Mouse (Mus musculus): ENCODE results near the gene Cmah. TPM values are rescaled to one million over a fixed set of nuclear protein-coding genes. Genes with fewer than 3 reads are reported as not detected.
"Not testable (repeated sequence)": the region's sequence is repeated elsewhere in the genome, so short reads cannot be mapped to it uniquely, and the experiment has no call there.

Gene Cmah
- polyA plus RNA-seq, 1 experiment from 2014 or later: 0.54 TPM

DNA sequence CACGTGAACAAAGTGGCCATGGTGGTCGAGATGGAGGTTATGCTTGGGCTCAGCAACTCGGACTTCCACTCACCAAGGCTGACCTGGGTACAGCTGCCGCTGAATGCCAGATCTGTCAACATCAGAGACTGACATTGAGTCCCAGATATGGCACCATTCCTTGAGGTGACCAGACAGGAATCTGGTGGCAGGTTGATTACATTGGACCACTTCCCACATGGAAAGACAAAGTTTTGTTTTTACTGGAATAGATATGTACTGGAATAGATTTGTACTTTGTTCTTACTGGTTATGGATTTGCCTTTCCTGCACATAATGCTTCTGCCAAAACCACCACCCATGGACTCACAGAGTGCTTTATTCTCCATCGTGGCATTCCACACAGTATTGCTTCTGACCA, 27.5 kb downstream of the Cmah start:
- H3K4me3 ChIP-seq (replicated peaks): no peak overlapping the region

DNA sequence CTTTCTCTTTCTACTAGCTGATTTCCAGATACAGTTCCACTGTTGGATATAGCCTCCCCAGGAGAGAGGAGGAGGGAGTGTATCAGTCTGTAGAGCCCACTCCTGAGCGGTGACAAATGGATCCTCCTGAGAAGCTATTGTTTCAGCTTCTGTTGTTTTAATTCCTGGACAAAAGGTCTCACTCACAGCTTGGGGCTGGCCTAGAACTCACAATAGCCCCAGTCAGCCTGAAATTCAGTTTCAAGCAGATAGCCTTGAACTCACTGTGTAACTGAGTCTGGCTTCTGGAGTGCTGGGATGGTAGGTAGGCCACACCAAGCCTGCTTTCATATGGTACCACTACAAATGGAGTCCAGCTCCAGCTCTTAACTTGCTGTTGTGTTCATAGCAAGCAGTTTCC, 32.0 kb downstream of the Cmah start:
- H3K4me3 ChIP-seq (replicated peaks): no peak overlapping the region
- no peak for ATAC-seq (ENCODE audit: insufficient read depth, low FRiP score, low read depth)
- H3K36me3 ChIP-seq: no peaks in the 10 kb centered on the region
- H3K9me3 ChIP-seq: no peaks in the 10 kb centered on the region
- no peak overlapping the region for H3K9ac ChIP-seq
- H3K27ac ChIP-seq: no peak overlapping the region
- WGBS: 64% methylated on average over 1 of the region's 1 CpGs
- H3K27me3 ChIP-seq (replicated peaks): no peaks in the 10 kb centered on the region
- H3K4me2 ChIP-seq: no peak overlapping the region
- H3K4me1 ChIP-seq: no peaks in the 10 kb centered on the region

More for the DNA sequence above, 27.5 kb downstream of the Cmah start:
- Histone ChIP-seq H3K27ac (no peak overlapping the region), H3K9me3 (no peaks in the 10 kb centered on the region), H3K36me3 (no peaks in the 10 kb centered on the region), H3K4me1 (no peaks in the 10 kb centered on the region), H3K9ac (no peak overlapping the region), H3K27me3 (replicated peaks) (no peaks in the 10 kb centered on the region), H3K4me2 (no peak overlapping the region)
- 88% methylated on average over 5 of the region's 5 CpGs for WGBS
- ATAC-seq (ENCODE audit: insufficient read depth, low FRiP score, low read depth): no peak

DNA sequence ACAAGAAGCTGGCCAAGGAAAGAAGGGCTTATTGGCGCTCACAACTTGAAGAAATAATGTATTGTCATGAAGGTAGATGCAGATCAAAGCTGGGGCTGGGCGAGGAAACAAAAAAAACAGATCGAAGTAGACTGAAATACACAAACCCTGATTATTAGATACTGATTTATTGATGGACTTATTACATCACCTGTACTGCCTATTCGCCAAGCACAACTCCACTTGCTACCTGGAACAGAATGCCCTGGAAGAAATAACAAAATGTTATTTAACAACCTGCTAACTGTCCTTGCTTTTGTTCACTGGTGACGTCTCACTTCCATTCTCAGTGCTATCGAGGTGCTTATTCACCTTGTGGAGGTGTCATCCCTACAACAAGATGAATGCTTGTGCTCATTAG, 38.0 kb downstream of the Cmah start:
- H3K4me1 ChIP-seq: no peaks in the 10 kb centered on the region
- no peak for ATAC-seq (ENCODE audit: insufficient read depth, low FRiP score, low read depth)
- no peak overlapping the region for H3K9ac ChIP-seq
- no peaks in the 10 kb centered on the region for H3K27me3 ChIP-seq (replicated peaks)
- H3K4me2 ChIP-seq: no peak overlapping the region
- 87% methylated on average over 6 of the region's 6 CpGs for WGBS
- no peak overlapping the region for H3K4me3 ChIP-seq (replicated peaks)
- no peaks in the 10 kb centered on the region for H3K36me3 ChIP-seq
- H3K27ac ChIP-seq: no peak overlapping the region
- no peaks in the 10 kb centered on the region for H3K9me3 ChIP-seq

DNA sequence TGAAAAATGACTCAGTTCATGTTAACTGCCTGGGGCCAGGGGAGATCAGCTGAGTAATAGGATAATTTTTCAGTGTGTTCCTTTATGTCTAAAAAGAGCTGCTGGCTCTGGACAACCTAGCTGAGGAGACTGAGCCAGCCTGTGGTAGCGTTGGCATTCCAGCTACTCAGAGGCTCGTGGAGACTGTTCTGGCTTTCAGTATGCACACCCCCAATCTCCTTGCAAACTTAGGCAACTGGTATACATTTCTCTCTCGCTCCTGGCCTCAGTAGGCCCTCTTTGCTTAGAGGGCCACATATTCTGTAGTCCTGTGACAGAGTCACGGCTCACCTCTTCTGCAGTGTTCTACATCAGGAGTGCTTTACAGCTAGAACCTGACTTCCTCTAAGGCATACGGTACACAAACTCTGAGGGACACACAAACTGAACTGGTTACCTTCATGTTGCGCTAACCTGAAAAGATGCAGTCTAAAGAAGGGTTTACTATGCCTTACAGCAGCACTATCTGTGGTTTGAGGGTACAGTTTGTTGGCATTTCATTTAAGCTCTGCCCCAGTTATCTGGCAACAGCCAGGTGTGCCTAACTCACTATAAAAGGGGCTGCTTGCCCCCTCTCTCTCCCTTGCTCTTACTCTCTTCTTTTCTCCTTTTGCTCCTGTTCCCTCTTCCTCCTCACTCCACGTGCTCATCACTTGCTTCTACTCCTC, 45.8 kb downstream of the Cmah start:
- Histone ChIP-seq H3K9ac (no peak overlapping the region), H3K4me1 (no peaks in the 10 kb centered on the region), H3K4me3 (replicated peaks) (no peak overlapping the region), H3K36me3 (no peaks in the 10 kb centered on the region), H3K27ac (no peak overlapping the region), H3K27me3 (replicated peaks) (no peaks in the 10 kb centered on the region), H3K9me3 (no peaks in the 10 kb centered on the region), H3K4me2 (no peak overlapping the region)
- ATAC-seq (ENCODE audit: insufficient read depth, low FRiP score, low read depth): no peak
- 78% methylated on average over 7 of the region's 7 CpGs for WGBS

DNA sequence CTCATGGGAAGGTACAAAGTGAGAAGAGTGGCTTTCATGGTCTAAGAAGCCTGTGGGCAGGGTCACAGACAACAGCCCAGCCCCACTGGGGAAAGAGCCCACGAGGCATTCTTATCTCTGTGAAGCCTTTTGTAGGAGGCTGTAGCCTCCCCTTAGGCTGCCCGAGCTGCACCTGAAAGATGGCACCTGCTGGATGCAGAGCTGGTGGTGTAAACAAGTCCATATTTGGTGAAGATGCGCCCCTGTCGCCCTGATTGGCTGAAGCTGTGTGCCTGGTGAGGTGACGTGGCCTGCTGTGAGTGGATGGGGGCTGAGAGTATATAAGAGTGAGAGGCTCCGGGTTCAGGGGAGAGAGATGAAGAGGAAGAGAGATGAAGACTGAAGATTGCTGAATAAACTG, 47.4 kb downstream of the Cmah start:
- not testable (repeated sequence) for H3K4me1 ChIP-seq; H3K4me2 ChIP-seq; H3K27me3 ChIP-seq (replicated peaks); ATAC-seq (ENCODE audit: insufficient read depth, low FRiP score, low read depth); H3K27ac ChIP-seq; H3K4me3 ChIP-seq (replicated peaks); H3K36me3 ChIP-seq; H3K9ac ChIP-seq; H3K9me3 ChIP-seq
- WGBS: 75% methylated on average over 6 of the region's 6 CpGs

DNA sequence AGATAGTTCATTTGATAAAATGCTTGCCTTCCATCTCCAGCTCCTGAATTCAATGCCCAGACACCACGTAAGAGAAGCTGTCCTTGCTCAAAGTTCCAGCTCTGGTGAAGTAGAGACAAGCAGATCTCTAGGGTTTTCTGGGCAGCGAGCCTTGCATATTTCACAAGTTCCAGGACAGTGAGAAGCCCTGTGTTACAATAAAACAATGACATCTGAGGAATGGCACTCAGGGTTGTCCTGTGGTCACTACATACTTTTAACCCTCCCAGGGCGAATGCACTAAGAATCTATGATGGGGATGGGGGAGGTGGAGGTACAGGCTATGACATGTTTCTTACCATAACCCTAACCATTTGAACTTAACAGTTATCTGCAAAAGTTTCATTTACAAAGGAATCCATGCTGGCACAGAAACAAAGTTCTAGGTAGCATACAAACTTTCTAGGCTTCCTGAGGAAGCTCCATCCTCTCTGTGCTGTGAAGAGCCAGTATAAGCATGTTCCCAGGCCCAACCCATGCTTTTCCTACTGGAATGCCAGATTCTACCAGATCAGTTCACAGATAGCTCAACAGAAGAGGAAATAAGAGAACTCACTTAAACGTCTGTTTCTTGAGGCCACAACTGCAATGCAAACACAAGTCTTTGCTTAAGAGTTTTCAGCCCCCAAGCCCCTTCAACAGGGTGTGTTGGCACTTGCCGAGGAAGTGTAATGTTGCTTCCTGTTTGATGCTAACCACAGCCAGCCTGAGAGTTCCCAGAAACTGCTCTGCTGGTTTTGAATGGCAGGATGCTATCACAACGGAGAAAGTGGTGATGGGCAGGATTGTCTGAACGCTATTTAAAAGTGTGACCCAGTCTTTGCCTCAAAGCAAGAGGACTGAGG, 48.4 kb downstream of the Cmah start:
- H3K27ac ChIP-seq: no peak overlapping the region
- ATAC-seq (ENCODE audit: insufficient read depth, low FRiP score, low read depth): no peak
- no peak overlapping the region for H3K4me2 ChIP-seq
- H3K36me3 ChIP-seq: no peaks in the 10 kb centered on the region
- WGBS: 63% methylated on average over 7 of the region's 7 CpGs
- no peaks in the 10 kb centered on the region for H3K9me3 ChIP-seq
- H3K4me3 ChIP-seq (replicated peaks): no peak overlapping the region
- no peaks in the 10 kb centered on the region for H3K4me1 ChIP-seq
- H3K27me3 ChIP-seq (replicated peaks): no peaks in the 10 kb centered on the region
- no peak overlapping the region for H3K9ac ChIP-seq

DNA sequence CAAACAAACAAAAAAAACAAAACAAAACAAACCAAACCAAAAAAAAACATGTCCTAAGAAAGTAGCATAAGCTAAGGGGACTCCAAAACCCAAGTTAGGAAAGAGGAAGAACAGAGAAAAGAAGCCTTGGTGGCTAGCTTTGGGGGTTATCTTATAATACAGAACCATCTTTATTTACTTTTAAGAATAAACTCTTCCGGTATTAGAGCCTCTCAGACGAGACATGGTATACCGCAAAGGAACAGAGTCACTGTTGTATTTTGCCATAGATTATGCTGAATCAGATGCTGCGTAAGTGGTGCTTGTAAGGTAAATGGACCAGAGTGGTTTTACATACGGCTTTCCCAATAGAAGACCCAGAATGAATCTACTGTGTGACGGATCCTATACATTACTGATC, 53.5 kb downstream of the Cmah start:
- no peaks in the 10 kb centered on the region for H3K36me3 ChIP-seq
- H3K27me3 ChIP-seq (replicated peaks): no peaks in the 10 kb centered on the region
- no peaks in the 10 kb centered on the region for H3K9me3 ChIP-seq
- H3K4me2 ChIP-seq: no peak overlapping the region
- no peak for ATAC-seq (ENCODE audit: insufficient read depth, low FRiP score, low read depth)
- H3K4me1 ChIP-seq: no peaks in the 10 kb centered on the region
- 76% methylated on average over 6 of the region's 6 CpGs for WGBS
- H3K4me3 ChIP-seq (replicated peaks): no peak overlapping the region
- H3K27ac ChIP-seq: no peak overlapping the region
- no peak overlapping the region for H3K9ac ChIP-seq

DNA sequence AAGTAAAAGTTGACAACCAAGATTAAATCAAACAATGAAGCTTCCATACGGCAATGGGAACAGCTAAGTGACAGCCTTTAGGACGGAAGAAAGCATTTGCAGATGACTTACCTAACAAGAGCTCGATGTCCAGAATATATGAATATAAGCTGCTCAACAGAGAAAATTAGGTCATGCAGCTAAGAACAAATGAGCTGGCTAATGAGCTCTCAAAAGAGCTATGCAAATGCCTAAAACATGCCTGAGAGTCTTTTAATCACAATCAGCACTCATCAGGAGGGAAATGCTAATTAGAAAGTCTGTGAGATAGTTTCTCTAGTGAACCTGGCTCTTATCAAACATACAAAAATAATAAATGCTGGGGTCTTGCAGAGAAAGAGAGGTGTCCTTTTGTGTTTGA, 56.7 kb downstream of the Cmah start:
- Histone ChIP-seq H3K27me3 (replicated peaks) (no peaks in the 10 kb centered on the region), H3K36me3 (no peaks in the 10 kb centered on the region), H3K4me2 (no peak overlapping the region), H3K4me1 (no peaks in the 10 kb centered on the region), H3K27ac (no peak overlapping the region), H3K9ac (no peak overlapping the region), H3K4me3 (replicated peaks) (no peak overlapping the region), H3K9me3 (no peaks in the 10 kb centered on the region)
- 77% methylated on average over 3 of the region's 3 CpGs for WGBS
- no peak for ATAC-seq (ENCODE audit: insufficient read depth, low FRiP score, low read depth)

DNA sequence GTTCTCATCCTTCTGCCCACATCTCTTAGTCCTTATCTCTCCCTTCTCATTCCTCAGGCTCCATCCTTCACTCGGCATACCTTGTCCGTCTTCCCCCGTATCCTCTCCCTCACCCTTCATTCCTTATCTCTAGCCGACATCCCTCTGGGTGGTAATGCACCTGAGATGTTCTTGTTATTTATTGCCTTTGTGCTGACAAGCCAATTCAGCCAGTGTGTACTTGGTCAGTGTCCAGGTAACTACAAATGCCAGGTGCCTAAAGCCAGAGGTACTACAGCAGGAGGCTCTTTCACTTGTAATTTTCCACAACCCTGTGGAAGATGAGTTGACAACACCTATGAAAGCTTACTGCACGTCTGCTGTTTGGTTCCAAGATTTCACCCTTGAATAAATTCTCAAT, 64.7 kb downstream of the Cmah start:
- Histone ChIP-seq H3K4me2 (no peak overlapping the region), H3K4me3 (replicated peaks) (no peak overlapping the region), H3K27me3 (replicated peaks) (no peaks in the 10 kb centered on the region), H3K9me3 (no peaks in the 10 kb centered on the region), H3K27ac (no peak overlapping the region), H3K36me3 (no peaks in the 10 kb centered on the region), H3K9ac (no peak overlapping the region), H3K4me1 (no peaks in the 10 kb centered on the region)
- no peak for ATAC-seq (ENCODE audit: insufficient read depth, low FRiP score, low read depth)
- WGBS: 66% methylated on average over 5 of the region's 5 CpGs

DNA sequence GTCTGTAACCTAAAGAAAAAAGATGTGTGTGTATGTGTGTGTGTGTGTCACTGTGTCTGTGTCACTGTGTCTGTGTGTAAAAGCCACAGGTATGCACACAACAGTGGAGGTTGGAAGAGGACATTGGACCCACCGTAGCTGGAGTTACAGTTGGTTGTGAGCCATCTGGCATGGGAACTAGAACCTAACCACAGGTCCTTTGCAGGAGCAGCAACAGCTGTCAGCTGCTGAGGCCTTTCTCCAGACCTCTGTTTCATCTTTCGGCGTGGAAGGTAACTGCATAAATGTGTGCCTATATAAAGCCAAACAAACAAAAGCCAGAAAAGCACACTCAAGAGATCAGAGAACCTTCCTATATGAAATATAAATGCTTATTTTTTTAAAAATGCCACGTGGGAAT, 65.5 kb downstream of the Cmah start:
- H3K36me3 ChIP-seq: no peaks in the 10 kb centered on the region
- no peaks in the 10 kb centered on the region for H3K4me1 ChIP-seq
- no peak overlapping the region for H3K9ac ChIP-seq
- H3K4me3 ChIP-seq (replicated peaks): no peak overlapping the region
- H3K4me2 ChIP-seq: no peak overlapping the region
- WGBS: 54% methylated on average over 4 of the region's 4 CpGs
- no peak overlapping the region for H3K27ac ChIP-seq
- H3K27me3 ChIP-seq (replicated peaks): no peaks in the 10 kb centered on the region
- H3K9me3 ChIP-seq: no peaks in the 10 kb centered on the region
- no peak for ATAC-seq (ENCODE audit: insufficient read depth, low FRiP score, low read depth)

DNA sequence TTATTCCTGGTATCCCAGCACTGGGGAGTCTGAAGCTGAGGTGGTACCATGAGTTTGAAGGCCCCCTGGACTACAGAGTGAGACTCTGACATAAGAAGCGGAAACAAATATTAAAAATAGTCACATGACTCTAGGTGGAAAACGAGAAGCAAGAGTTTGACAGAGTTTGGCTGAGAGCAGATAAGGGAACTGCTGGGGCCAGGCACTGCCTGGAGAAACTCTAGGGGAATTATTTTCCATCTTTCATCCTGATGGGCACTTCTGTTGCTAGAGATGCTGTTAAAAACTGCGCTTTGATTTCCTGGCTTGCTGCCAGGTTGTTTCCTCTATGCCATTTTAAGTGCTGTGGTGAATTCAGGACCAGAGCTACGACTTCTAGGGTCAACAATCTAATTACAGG, 65.9 kb downstream of the Cmah start:
- H3K27ac ChIP-seq: no peak overlapping the region
- H3K4me2 ChIP-seq: no peak overlapping the region
- WGBS: 28% methylated on average over 4 of the region's 4 CpGs
- H3K9ac ChIP-seq: no peak overlapping the region
- H3K27me3 ChIP-seq (replicated peaks): no peaks in the 10 kb centered on the region
- ATAC-seq (ENCODE audit: insufficient read depth, low FRiP score, low read depth): 0 out of 2 replicates have a peak, but pooled peaks have one; percentile 18
- H3K4me1 ChIP-seq: no peaks in the 10 kb centered on the region
- no peaks in the 10 kb centered on the region for H3K9me3 ChIP-seq
- H3K36me3 ChIP-seq: no peaks in the 10 kb centered on the region
- H3K4me3 ChIP-seq (replicated peaks): no peak overlapping the region

DNA sequence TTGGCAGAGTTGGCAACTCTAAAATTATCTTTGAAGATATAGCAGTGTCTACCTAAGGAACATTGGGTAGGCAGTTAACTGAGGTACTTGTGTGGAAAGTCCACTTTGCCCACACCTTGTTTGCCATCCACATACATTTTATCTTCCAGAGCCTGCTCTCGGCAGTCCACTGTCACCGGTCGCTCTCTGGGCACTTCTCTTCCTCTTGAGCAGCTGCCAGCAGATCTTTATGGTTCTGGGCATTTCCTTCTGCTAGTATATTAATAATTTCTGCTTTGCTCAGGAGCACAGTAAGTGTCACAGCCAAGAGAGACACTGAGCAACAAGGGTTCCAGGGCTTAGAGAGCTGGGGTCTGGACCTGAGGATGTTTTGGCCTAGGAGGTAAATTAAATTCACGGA, 68.6 kb downstream of the Cmah start:
- H3K27me3 ChIP-seq (replicated peaks): no peaks in the 10 kb centered on the region
- 88% methylated on average over 4 of the region's 4 CpGs for WGBS
- H3K36me3 ChIP-seq: no peaks in the 10 kb centered on the region
- H3K9ac ChIP-seq: no peak overlapping the region
- H3K27ac ChIP-seq: no peak overlapping the region
- H3K4me1 ChIP-seq: no peaks in the 10 kb centered on the region
- no peak overlapping the region for H3K4me3 ChIP-seq (replicated peaks)
- H3K4me2 ChIP-seq: no peak overlapping the region
- no peaks in the 10 kb centered on the region for H3K9me3 ChIP-seq
- no peak for ATAC-seq (ENCODE audit: insufficient read depth, low FRiP score, low read depth)
